Mouse (Mus musculus): Measurements from ENCODE around the gene Mff. TPM values are rescaled to one million over a fixed set of nuclear protein-coding genes. Genes with fewer than 3 reads are reported as not detected.

Mff gene
- 108 TPM for total RNA-seq (2023)

GRCm38 (mm10) chr1:82724339-82725025, at the start of gene Mff:
Gene Mff (plus strand): TSS chr1:82724890.

GRCm38 (mm10) chr1:82768269-82768668, 43.6 kb downstream of the Mff start, which contains the start of gene Tm4sf20:
Gene Tm4sf20 (minus strand): TSS chr1:82768461.

GRCm38 (mm10) chr1:82771022-82771586, 46.4 kb downstream of the Mff start, which contains the start of gene Gm47791:
Gene Gm47791 (minus strand): TSS chr1:82771243.

Other genes starting within 250 kb of the Mff start
- not detected for gene Col4a4, start 138.0 kb upstream of the Mff start, total RNA-seq (2023)
- gene Col4a3, start 138.0 kb upstream of the Mff start, total RNA-seq (2023): not detected
- not detected for gene Tm4sf20, start 43.6 kb downstream of the Mff start, total RNA-seq (2023)
- gene Gm47791, start 46.4 kb downstream of the Mff start, total RNA-seq (2023): not detected
- 80.4 TPM for gene Agfg1, start 114.6 kb downstream of the Mff start, total RNA-seq (2023)
- 2.7 TPM for gene A030005L19Rik, start 188.4 kb downstream of the Mff start, total RNA-seq (2023)
- gene A030014E15Rik, start 200.0 kb downstream of the Mff start, total RNA-seq (2023): not detected
- not detected for gene Gm6217, start 206.5 kb downstream of the Mff start, total RNA-seq (2023)
- gene A030003K21Rik, start 218.5 kb downstream of the Mff start, total RNA-seq (2023): not detected
- gene Gm7544, start 231.1 kb downstream of the Mff start, total RNA-seq (2023): not detected
- gene Gm47955, start 235.4 kb downstream of the Mff start, total RNA-seq (2023): not detected

Measured in CD8-positive naive resting alpha-beta T cell, adult 57 days (primary cell).